Mouse (Mus musculus) heart, adult 2 months (tissue): ENCODE results near the gene Zxdc. TPM values are rescaled to one million over a fixed set of nuclear protein-coding genes. Genes with fewer than 3 reads are reported as not detected.

ENCODE experiments used
- DNase-seq, 2 experiments: peaks; one replicate each; pipeline ENCODE4 v3.0.0; 2021
- H3K27ac ChIP-seq: fragments of 200-600 bp; 2 replicates; pipeline ENCODE4 v1.8.1; 2022
- H3K27me3 ChIP-seq: fragments of 200-500 bp; 2 replicates; pipeline ENCODE4 v1.6.1; 2012; ENCODE audit warnings: mild to moderate bottlenecking, low read length, inconsistent platforms, mixed read lengths; ENCODE audit not compliant: control insufficient read depth, insufficient read depth
- H3K36me3 ChIP-seq: fragments of 200-500 bp; 2 replicates; pipeline ENCODE4 v1.6.1; 2012; ENCODE audit warnings: low read length, inconsistent platforms; ENCODE audit not compliant: control insufficient read depth, insufficient read depth
- H3K4me1 ChIP-seq: fragments of 200-500 bp; 2 replicates; pipeline ENCODE4 v1.6.1; 2011; ENCODE audit warnings: low read length; ENCODE audit not compliant: control insufficient read depth, insufficient read depth
- H3K4me3 ChIP-seq: fragments of 200-600 bp; 2 replicates; pipeline ENCODE4 v1.8.1; 2022
- H3K79me2 ChIP-seq: fragments of 200-500 bp; replicated peaks from 2 replicates; pipeline ENCODE4 v1.6.1; 2012; ENCODE audit warnings: mild to moderate bottlenecking, inconsistent platforms, low read length, moderate library complexity, mixed read lengths; ENCODE audit not compliant: control insufficient read depth, insufficient read depth
- H3K9ac ChIP-seq: fragments of 200-500 bp; 2 replicates; pipeline ENCODE4 v1.6.1; 2012; ENCODE audit warnings: low read depth, mild to moderate bottlenecking, control low read depth, inconsistent platforms, low read length, mixed read lengths
- CTCF ChIP-seq: fragments of 200-600 bp; IDR thresholded peaks from 2 replicates; pipeline ENCODE4 v1.8.1; 2022; ENCODE audit warnings: antibody characterized with exemption, mild to moderate bottlenecking, moderate library complexity
- EP300 ChIP-seq: fragments of 200-500 bp; IDR thresholded peaks from 2 replicates; pipeline ENCODE4 v1.6.1; 2011; ENCODE audit warnings: low read depth, low read length, control low read depth; ENCODE audit not compliant: insufficient read depth
- POLR2A ChIP-seq: fragments of 200-500 bp; IDR thresholded peaks from 2 replicates; pipeline ENCODE4 v1.6.1; 2011; ENCODE audit warnings: mild to moderate bottlenecking, low read depth, low read length, control low read depth; ENCODE audit not compliant: insufficient read depth
- WGBS: fragments of 180-500 bp; shearing (Covaris S2); methylation state at CpG from one replicate; pipeline ENCODE4 v1.1.7; 2018; 5-methylcytosine and 5-hydroxymethylcytosine counted together
- intact Hi-C: fragments of 180-260 bp; cut with DNase I; formaldehyde crosslinking; loops from one replicate; pipeline ENCODE4 v1.15.1; 2025
- polyA plus RNA-seq: library from polyadenylated mRNA; depleted of rRNA; stranded (reverse); fragments of >200 nt; gene quantifications from 2 replicates; pipeline ENCODE4 v1.2.3, GENCODE M21; 2012; rRNA removed
- total RNA-seq, 2 experiments: library from RNA; stranded (reverse); gene quantifications; 2 replicates each; pipeline ENCODE4 v1.2.3; 2021

Zxdc gene
- total and polyA plus RNA-seq, 3 experiments: 8.4 to 14.6 (median 12.6) TPM

DNA sequence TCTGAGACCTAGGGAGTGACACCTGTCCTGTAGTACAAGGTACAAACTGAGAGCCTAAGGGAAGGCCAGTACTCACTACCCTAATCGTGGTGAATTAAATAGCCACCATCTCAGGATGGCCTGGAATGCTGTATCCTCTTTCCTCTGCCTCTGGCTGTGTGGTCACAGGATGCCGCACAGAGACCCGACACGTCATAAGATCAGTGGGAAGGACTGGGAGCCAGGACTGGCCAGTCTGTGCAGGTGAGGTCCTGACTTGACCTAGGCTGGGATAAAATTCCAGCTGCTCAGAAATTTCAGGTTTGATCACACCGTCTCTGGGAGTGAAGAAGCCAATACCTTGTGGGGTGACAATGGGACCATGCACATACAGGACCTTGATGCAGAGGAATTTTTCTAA, 82.2 kb downstream of the Zxdc start:
- no peak overlapping the region for H3K9ac ChIP-seq
- TF ChIP-seq EP300: no peak
- no peaks in the 10 kb centered on the region for H3K36me3 ChIP-seq
- H3K27ac ChIP-seq: no peak overlapping the region; the same call in 1 of the 2 replicates
- H3K79me2 ChIP-seq: no peaks in the 10 kb centered on the region
- WGBS: 79% methylated on average over 5 of the region's 5 CpGs
- H3K4me1 ChIP-seq: no peaks in the 10 kb centered on the region; the same call in 1 of the 2 replicates
- no peaks in the 10 kb centered on the region for H3K27me3 ChIP-seq
- H3K4me3 ChIP-seq: no peak overlapping the region
- DNase-seq: no peak
- intact Hi-C loops: no loop called here

- no peaks in the 10 kb centered on the region for H3K36me3 ChIP-seq
Measured at GRCm38 (mm10) chr6:90452603-90453002, 83.3 kb downstream of the Zxdc start.

More at GRCm38 (mm10) chr6:90452603-90453002, 83.3 kb downstream of the Zxdc start:
- DNase-seq: no peak
- TF ChIP-seq CTCF: no peak
- no peak for TF ChIP-seq EP300
- no peak for TF ChIP-seq POLR2A
- Histone ChIP-seq H3K27me3 (no peaks in the 10 kb centered on the region), H3K9ac (no peak overlapping the region), H3K4me1 (no peaks in the 10 kb centered on the region; the same call in 1 of the 2 replicates), H3K27ac (no peak overlapping the region), H3K4me3 (no peak overlapping the region), H3K79me2 (no peaks in the 10 kb centered on the region)
- intact Hi-C loops: no loop called here

Other genes starting within 250 kb of the Zxdc start
- not detected for gene Vmn1r51, start 246.9 kb upstream of the Zxdc start, total RNA-seq
- not detected in 2 replicates for gene Vmn1r51, start 246.9 kb upstream of the Zxdc start, polyA plus RNA-seq
- not detected for gene Vmn1r52, start 194.7 kb upstream of the Zxdc start, total RNA-seq
- gene Vmn1r52, start 194.7 kb upstream of the Zxdc start, polyA plus RNA-seq: not detected in 2 replicates
- not detected for gene V1ra8, start 166.7 kb upstream of the Zxdc start, total RNA-seq
- gene V1ra8, start 166.7 kb upstream of the Zxdc start, polyA plus RNA-seq: not detected in 2 replicates
- not detected for gene Vmn1r53, start 145.1 kb upstream of the Zxdc start, total RNA-seq
- not detected in 2 replicates for gene Vmn1r53, start 145.1 kb upstream of the Zxdc start, polyA plus RNA-seq
- gene Vmn1r54, start 123.2 kb upstream of the Zxdc start, total RNA-seq: not detected
- gene Vmn1r54, start 123.2 kb upstream of the Zxdc start, polyA plus RNA-seq: not detected in 2 replicates
- not detected for gene BC048671, start 68.3 kb upstream of the Zxdc start, total RNA-seq
- 0.26 and 0.27 TPM in 2 replicates for gene BC048671, start 68.3 kb upstream of the Zxdc start, polyA plus RNA-seq
- not detected for gene Chst13, start 44.3 kb upstream of the Zxdc start, total RNA-seq
- 0.12 TPM in 1 of 2 replicates, not detected in the other for gene Chst13, start 44.3 kb upstream of the Zxdc start, polyA plus RNA-seq
- not detected for gene Uroc1, start 36.2 kb upstream of the Zxdc start, total RNA-seq
- 0.12 TPM in 1 of 2 replicates, not detected in the other for gene Uroc1, start 36.2 kb upstream of the Zxdc start, polyA plus RNA-seq
- gene Cfap100, start 59.3 kb downstream of the Zxdc start, total RNA-seq: under 1 TPM; 0.16 to 0.18 TPM
- 0.44 and 0.80 TPM in 2 replicates for gene Cfap100, start 59.3 kb downstream of the Zxdc start, polyA plus RNA-seq
- 10 to 100 TPM; 64.7 to 67.4 TPM for gene Klf15, start 93.1 kb downstream of the Zxdc start, total RNA-seq
- gene Klf15, start 93.1 kb downstream of the Zxdc start, polyA plus RNA-seq: 54.7 and 60.2 TPM in 2 replicates
- gene Aldh1l1, start 116.9 kb downstream of the Zxdc start, total RNA-seq: 1 to 10 TPM; 2.5 to 3.7 TPM
- gene Aldh1l1, start 116.9 kb downstream of the Zxdc start, polyA plus RNA-seq: 3.2 and 7.5 TPM in 2 replicates
- 100 to 1,000 TPM in 1 of 2 experiments, 10 to 100 TPM in 1; 91.9 to 139 TPM for gene Slc41a3, start 235.2 kb downstream of the Zxdc start, total RNA-seq
- gene Slc41a3, start 235.2 kb downstream of the Zxdc start, polyA plus RNA-seq: 100 and 128 TPM in 2 replicates